ENCODE assay signal across 19 mouse cellular contexts in genomic region chr11:113212390-113213025, GRCm38 (mm10).
DNase-seq lines count a peak whose midpoint lies in the region; ATAC-seq and TF ChIP-seq lines count a peak whose summit lies in the region.
"Had no signal": no experiment of that assay in that cellular context is flagged by ENCODE, and none has a peak within 500 bp of the region (broad histone marks: within the 10 kb centered on the region; RNA-seq: fewer than 3 reads in every experiment).

No protein-coding gene starts in this region.

- TF ChIP-seq CTCF in forebrain, postnatal 0 days (IDR thresholded peaks at IDR 0.05; ENCODE audit: low read depth) = no peak
- TF ChIP-seq CTCF in midbrain, postnatal 0 days (IDR thresholded peaks at IDR 0.05) = no peak
- TF ChIP-seq CTCF in brain, embryonic 14.5 days (IDR thresholded peaks at IDR 0.05; ENCODE audit: borderline replicate concordance, extremely low read depth, insufficient read depth, insufficient read length) = no peak

- no peak overlapping the region for H3K4me3 ChIP-seq in forebrain, embryonic 13.5 days
- no peak overlapping the region for H3K4me3 ChIP-seq in forebrain, postnatal 0 days (ENCODE audit: low read depth, low read length)
- no peak overlapping the region for H3K4me3 ChIP-seq in midbrain, embryonic 10.5 days
- no peak overlapping the region for H3K4me3 ChIP-seq in midbrain, postnatal 0 days (ENCODE audit: low read depth, low read length)
- H3K4me3 ChIP-seq in midbrain, embryonic 14.5 days (replicated peaks; ENCODE audit: low read depth, low read length) = no peak overlapping the region
- H3K4me3 ChIP-seq: heart, embryonic 13.5 days; hindbrain, embryonic 12.5 days had no signal

- no peak for TF ChIP-seq POLR2A in brain, embryonic 14.5 days (IDR thresholded peaks at IDR 0.05; ENCODE audit: borderline replicate concordance, extremely low read depth, insufficient read depth, insufficient read length, poor library complexity, severe bottlenecking)

- peak overlapping the region; percentile 15; the same call in 1 of the 2 replicates for H3K4me2 ChIP-seq in forebrain, embryonic 13.5 days
- no peak overlapping the region for H3K4me2 ChIP-seq in forebrain, postnatal 0 days (ENCODE audit: low read depth)
- H3K4me2 ChIP-seq in midbrain, postnatal 0 days (ENCODE audit: low read depth, low read length, poor library complexity, severe bottlenecking) = no peak overlapping the region
- no peak overlapping the region for H3K4me2 ChIP-seq in midbrain, embryonic 14.5 days (ENCODE audit: low read length)
- H3K4me2 ChIP-seq: heart, embryonic 13.5 days; hindbrain, embryonic 12.5 days had no signal

- H3K9me3 ChIP-seq in forebrain, embryonic 13.5 days (replicated peaks) = no peaks in the 10 kb centered on the region
- no peaks in the 10 kb centered on the region for H3K9me3 ChIP-seq in forebrain, postnatal 0 days (ENCODE audit: low read length)
- H3K9me3 ChIP-seq in midbrain, embryonic 10.5 days (replicated peaks) = peaks cover 9% of the 10 kb centered on the region; the same call in 1 of the 2 replicates
- no peaks in the 10 kb centered on the region for H3K9me3 ChIP-seq in midbrain, postnatal 0 days (ENCODE audit: low read length)
- H3K9me3 ChIP-seq in midbrain, embryonic 14.5 days (ENCODE audit: control insufficient read depth, low read length) = no peaks in the 10 kb centered on the region
- H3K9me3 ChIP-seq: heart, embryonic 13.5 days; hindbrain, embryonic 12.5 days had no signal

- ATAC-seq in forebrain, embryonic 13.5 days = no peak; the same call in 1 of the 2 replicates
- no peak for ATAC-seq in forebrain, postnatal 0 days
- ATAC-seq in midbrain, postnatal 0 days (ENCODE audit: low FRiP score) = no peak
- ATAC-seq in midbrain, embryonic 14.5 days (ENCODE audit: low FRiP score, low TSS enrichment) = no peak; the same call in 1 of the 2 replicates
- ATAC-seq: activated CD4-positive, CD25-positive, alpha-beta regulatory T cell, adult 4 months; hindbrain, embryonic 16.5 days; inflammation-experienced regulatory T-cells, adult 6 months; Patski had no signal

- no peak overlapping the region for H3K9ac ChIP-seq in forebrain, embryonic 13.5 days
- H3K9ac ChIP-seq in forebrain, postnatal 0 days = no peak overlapping the region
- no peak overlapping the region for H3K9ac ChIP-seq in midbrain, postnatal 0 days (replicated peaks; ENCODE audit: low read length, poor library complexity, severe bottlenecking)
- no peak overlapping the region for H3K9ac ChIP-seq in midbrain, embryonic 14.5 days (replicated peaks; ENCODE audit: low read length)
- H3K9ac ChIP-seq: heart, embryonic 13.5 days; hindbrain, embryonic 12.5 days had no signal

- no peaks in the 10 kb centered on the region for H3K36me3 ChIP-seq in forebrain, embryonic 13.5 days (ENCODE audit: poor library complexity, severe bottlenecking)
- no peaks in the 10 kb centered on the region for H3K36me3 ChIP-seq in forebrain, postnatal 0 days (ENCODE audit: insufficient read depth)
- H3K36me3 ChIP-seq in midbrain, embryonic 10.5 days = no peaks in the 10 kb centered on the region
- no peaks in the 10 kb centered on the region for H3K36me3 ChIP-seq in midbrain, postnatal 0 days (ENCODE audit: insufficient read depth, low read length)
- H3K36me3 ChIP-seq in midbrain, embryonic 14.5 days (ENCODE audit: control insufficient read depth, insufficient read depth, low read length) = no peaks in the 10 kb centered on the region
- H3K36me3 ChIP-seq: heart, embryonic 13.5 days; hindbrain, embryonic 12.5 days had no signal

- DNase-seq in forebrain, postnatal 0 days = no peak
- DNase-seq in midbrain, embryonic 10.5 days (ENCODE audit: low spot score) = no peak
- no peak for DNase-seq in midbrain, postnatal 0 days (ENCODE audit: low spot score)
- DNase-seq in brain, embryonic 14.5 days (ENCODE audit: low read depth) = peak; percentile 82
- peak; percentile 74 for DNase-seq in midbrain, embryonic 14.5 days
- DNase-seq: adrenal gland, postnatal 14 days; cerebellum, adult 2 months; cerebellum, postnatal 10 days; gastrocnemius, postnatal 36 days; heart, adult 11 months; heart, postnatal 36 days had no signal

- peaks cover 11% of the 10 kb centered on the region for H3K4me1 ChIP-seq in forebrain, embryonic 13.5 days
- no peaks in the 10 kb centered on the region for H3K4me1 ChIP-seq in forebrain, postnatal 0 days (ENCODE audit: insufficient read depth)
- peaks cover 14% of the 10 kb centered on the region for H3K4me1 ChIP-seq in midbrain, embryonic 10.5 days
- H3K4me1 ChIP-seq in midbrain, postnatal 0 days (ENCODE audit: insufficient read depth, low read length) = no peaks in the 10 kb centered on the region
- H3K4me1 ChIP-seq in midbrain, embryonic 14.5 days (ENCODE audit: control insufficient read depth, insufficient read depth, low read length) = peaks cover 4% of the 10 kb centered on the region; the same call in 1 of the 2 replicates
- H3K4me1 ChIP-seq: hindbrain, embryonic 12.5 days had no signal

- H3K27me3 ChIP-seq in forebrain, embryonic 13.5 days = peaks cover 19% of the 10 kb centered on the region; the same call in 1 of the 2 replicates
- H3K27me3 ChIP-seq in forebrain, postnatal 0 days (ENCODE audit: insufficient read depth, low read length) = no peaks in the 10 kb centered on the region
- peaks cover 92% of the 10 kb centered on the region for H3K27me3 ChIP-seq in midbrain, embryonic 10.5 days (ENCODE audit: low read depth, poor library complexity, severe bottlenecking)
- H3K27me3 ChIP-seq in midbrain, postnatal 0 days (ENCODE audit: insufficient read depth, low read length) = no peaks in the 10 kb centered on the region; the same call in 1 of the 2 replicates
- peaks cover 55% of the 10 kb centered on the region for H3K27me3 ChIP-seq in midbrain, embryonic 14.5 days (ENCODE audit: control insufficient read depth, insufficient read depth, low read length)
- H3K27me3 ChIP-seq: CH12.LX; heart, embryonic 13.5 days; hindbrain, embryonic 12.5 days; Patski had no signal

- no peak overlapping the region; the same call in 1 of the 2 replicates for H3K27ac ChIP-seq in forebrain, embryonic 13.5 days
- no peak overlapping the region for H3K27ac ChIP-seq in forebrain, postnatal 0 days (ENCODE audit: low read depth, low read length)
- H3K27ac ChIP-seq in midbrain, embryonic 10.5 days (replicated peaks) = 0 out of 2 replicates have a peak overlapping the region, but pooled peaks have one; percentile 4
- no peak overlapping the region for H3K27ac ChIP-seq in midbrain, postnatal 0 days (ENCODE audit: low read depth, low read length)
- H3K27ac ChIP-seq in midbrain, embryonic 14.5 days (replicated peaks; ENCODE audit: low read depth, low read length) = no peak overlapping the region
- H3K27ac ChIP-seq: heart, embryonic 13.5 days; hindbrain, embryonic 12.5 days had no signal

- 7% methylated on average over 13 of the region's 13 CpGs for WGBS in forebrain, embryonic 13.5 days
- 11% methylated on average over 13 of the region's 13 CpGs for WGBS in forebrain, postnatal 0 days
- WGBS in midbrain, embryonic 10.5 days = 23% methylated on average over 13 of the region's 13 CpGs
- 17% methylated on average over 13 of the region's 13 CpGs for WGBS in midbrain, postnatal 0 days
- WGBS in midbrain, embryonic 14.5 days = 12% methylated on average over 13 of the region's 13 CpGs

Comparison
In these comparisons a context has a peak if more than half of its experiments do, and no peak if none do; other contexts are left out.
1. DNase-seq: peak in brain, embryonic 14.5 days (single experiment) and midbrain, embryonic 14.5 days (single experiment); none in forebrain, postnatal 0 days (single experiment), midbrain, embryonic 10.5 days (single experiment) and midbrain, postnatal 0 days (single experiment).